Mouse (Mus musculus) heart, embryonic 14.5 days (tissue): ENCODE measurements around the gene Smim23. TPM values are rescaled to one million over a fixed set of nuclear protein-coding genes. Genes with fewer than 3 reads are reported as not detected.

ENCODE experiments used
- ATAC-seq: fragments of 200-750 bp; cut with Nextera tagmentation; 2 replicates; pipeline ENCODE4 v1.8.0; 2017; ENCODE audit warnings: low read depth, moderate TSS enrichment; ENCODE audit not compliant: insufficient number of reproducible peaks, insufficient read depth, low FRiP score
- H3K27ac ChIP-seq, 2 experiments: fragments of 200-500 bp in 1 of 2; fragments of 300-500 bp in 1 of 2; sonication (generic) in 1 of 2; replicated peaks in 1 of 2; 2 replicates each; pipeline ENCODE4 v1.5.1; 2012 to 2014; ENCODE audit warnings: low read depth in 2 of 2, low read length in 2 of 2, control low read depth in 1 of 2, mild to moderate bottlenecking in 1 of 2, mixed read lengths in 1 of 2; ENCODE audit not compliant: control insufficient read depth in 1 of 2, insufficient read depth in 1 of 2
- H3K27me3 ChIP-seq: fragments of 300-500 bp; sonication (generic); 2 replicates; pipeline ENCODE4 v1.6.1; 2014; ENCODE audit warnings: mild to moderate bottlenecking, low read length, control low read depth; ENCODE audit not compliant: control insufficient read depth, insufficient read depth
- H3K36me3 ChIP-seq: fragments of 300-500 bp; sonication (generic); 2 replicates; pipeline ENCODE4 v1.6.1; 2014; ENCODE audit warnings: mild to moderate bottlenecking, control low read depth, low read length, mixed read lengths; ENCODE audit not compliant: control insufficient read depth, insufficient read depth
- H3K4me1 ChIP-seq, 2 experiments: fragments of 200-500 bp in 1 of 2; fragments of 300-500 bp in 1 of 2; sonication (generic) in 1 of 2; 2 replicates each; pipeline ENCODE4 v1.6.1; 2012 to 2014; ENCODE audit warnings: low read length in 2 of 2, control low read depth in 1 of 2, mixed read lengths in 1 of 2; ENCODE audit not compliant: control insufficient read depth in 2 of 2, insufficient read depth in 2 of 2
- H3K4me2 ChIP-seq: fragments of 300-500 bp; sonication (generic); 2 replicates; pipeline ENCODE4 v1.6.1; 2014; ENCODE audit warnings: mild to moderate bottlenecking, low read length
- H3K4me3 ChIP-seq, 2 experiments: fragments of 200-500 bp in 1 of 2; fragments of 300-500 bp in 1 of 2; sonication (generic) in 1 of 2; 2 replicates each; pipeline ENCODE4 v1.5.1; 2012 to 2014; ENCODE audit warnings: low read length in 2 of 2, mild to moderate bottlenecking in 2 of 2, control low read depth in 1 of 2, low read depth in 1 of 2, moderate library complexity in 1 of 2; ENCODE audit not compliant: control insufficient read depth in 1 of 2, insufficient read depth in 1 of 2
- H3K9ac ChIP-seq: fragments of 300-500 bp; sonication (generic); 2 replicates; pipeline ENCODE4 v1.6.1; 2014; ENCODE audit warnings: mild to moderate bottlenecking, low read length
- H3K9me3 ChIP-seq: fragments of 300-500 bp; sonication (generic); 2 replicates; pipeline ENCODE4 v1.6.1; 2016; ENCODE audit warnings: low read length, control low read depth; ENCODE audit not compliant: control insufficient read depth
- WGBS: fragments of 180-500 bp; shearing (Covaris S2); extraction: QIAGEN DNeasy Blood & Tissue Kit; methylation state at CpG from one replicate; pipeline ENCODE4 v1.1.7; 2014; 5-methylcytosine and 5-hydroxymethylcytosine counted together
- polyA plus RNA-seq: library from polyadenylated mRNA; unstranded; fragments of >200 nt; fragmentation: Nextera tagmentation; extraction: Ambion mirVana; gene quantifications from 2 replicates; pipeline ENCODE4 v1.2.1, GENCODE M21; 2014

Gene Smim23
- polyA plus RNA-seq, 1 experiment from 2014 or later = not detected

DNA sequence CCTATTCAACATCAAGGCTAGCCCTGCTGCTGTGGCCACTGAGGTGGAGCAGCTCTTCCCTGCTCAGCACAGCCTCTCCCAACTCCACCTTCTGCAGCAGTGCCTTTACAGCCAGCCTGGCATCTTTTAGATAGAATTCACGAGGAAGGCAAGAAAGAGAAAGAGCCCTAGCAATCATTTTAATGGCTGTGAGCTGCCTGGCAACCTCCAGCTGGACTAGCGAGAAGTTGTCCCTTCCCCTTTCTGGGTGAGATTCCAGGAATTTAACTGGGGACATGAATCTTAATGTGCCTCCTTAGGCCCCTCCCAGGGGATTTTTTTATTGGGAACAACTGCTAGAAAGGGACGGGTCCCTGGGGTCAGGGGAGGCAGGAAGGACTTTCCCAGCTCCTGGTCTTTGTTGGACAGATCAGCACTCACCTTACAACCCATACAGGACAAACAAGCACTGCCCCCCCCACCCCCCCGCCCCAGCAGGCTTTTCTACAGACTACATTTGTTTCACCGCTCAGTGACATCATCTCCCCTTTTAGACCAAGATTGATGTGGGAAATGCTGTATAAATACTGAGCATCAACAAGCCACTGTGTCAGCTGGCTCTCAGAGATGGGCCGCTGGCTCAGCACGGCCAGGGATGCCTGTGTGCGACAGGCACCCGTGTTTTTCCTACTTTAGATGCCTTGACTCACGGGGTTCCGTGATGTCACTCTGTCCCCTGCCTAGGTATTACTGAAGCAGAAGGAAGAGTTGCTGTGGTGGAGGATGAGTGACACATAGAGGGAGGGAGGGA is 43.5 kb downstream of the Smim23 start:
- 50% methylated on average over 11 of the region's 11 CpGs for WGBS

DNA sequence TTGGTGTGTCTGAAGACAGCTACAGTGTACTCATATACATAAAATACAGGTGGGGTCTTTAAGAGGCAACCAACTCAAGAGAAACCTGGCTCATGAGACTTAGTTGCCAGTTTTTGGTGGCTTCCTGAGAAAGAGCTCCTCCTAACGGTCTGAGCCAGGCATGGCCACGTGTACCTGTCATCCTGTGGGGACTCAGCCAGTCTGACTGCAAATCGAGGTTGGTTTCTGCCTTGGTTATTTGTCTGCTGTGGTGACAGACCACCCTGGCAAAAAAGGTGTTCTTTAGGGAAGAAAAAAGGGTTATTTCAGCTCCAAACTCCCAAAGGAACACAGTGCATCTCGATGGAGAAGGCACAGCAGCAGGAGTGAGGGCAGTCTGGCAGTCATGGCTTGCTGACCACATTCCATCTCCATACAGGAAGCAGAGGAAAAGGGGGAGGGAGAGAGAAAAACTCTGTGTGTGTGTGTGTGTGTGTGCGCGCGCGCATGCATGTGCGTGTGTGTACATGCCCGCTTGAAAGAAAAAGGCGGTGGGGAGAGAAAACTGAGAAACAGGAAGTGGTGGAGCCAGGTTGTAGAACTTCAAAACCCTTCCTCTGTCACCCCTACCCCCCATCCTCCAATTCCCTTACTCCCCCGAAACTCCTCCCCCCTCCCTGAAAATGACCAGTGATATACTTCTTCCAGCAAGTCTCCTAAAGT is 55.6 kb downstream of the Smim23 start:
- H3K27ac ChIP-seq = no peak overlapping the region
- no peaks in the 10 kb centered on the region for H3K36me3 ChIP-seq
- H3K9me3 ChIP-seq = no peaks in the 10 kb centered on the region
- 79% methylated on average over 12 of the region's 12 CpGs for WGBS
- no peak overlapping the region for H3K4me2 ChIP-seq
- ATAC-seq = no peak
- H3K4me1 ChIP-seq = no peaks in the 10 kb centered on the region
- no peaks in the 10 kb centered on the region for H3K27me3 ChIP-seq
- no peak overlapping the region for H3K4me3 ChIP-seq
- no peak overlapping the region for H3K9ac ChIP-seq

More for the DNA sequence above, 43.5 kb downstream of the Smim23 start:
- no peaks in the 10 kb centered on the region; the same call in 1 of the 2 replicates for H3K27me3 ChIP-seq
- no peak for ATAC-seq
- no peaks in the 10 kb centered on the region for H3K36me3 ChIP-seq
- no peaks in the 10 kb centered on the region for H3K9me3 ChIP-seq
- H3K4me3 ChIP-seq = no peak overlapping the region
- no peak overlapping the region for H3K9ac ChIP-seq
- H3K4me1 ChIP-seq = peaks cover 8 to 11% of the 10 kb centered on the region in 2 experiments; a peak in 3 of 4 replicates
- H3K4me2 ChIP-seq = no peak overlapping the region
- no peak overlapping the region for H3K27ac ChIP-seq

Other genes with a start within 250 kb of the Smim23 start
- 63.1 and 63.4 TPM in 2 replicates for gene Fbxw11, start 181.9 kb downstream of the Smim23 start, polyA plus RNA-seq